Mouse (Mus musculus) kidney, postnatal 0 days (tissue): ENCODE results near the gene Slc25a48. TPM values are rescaled to one million over a fixed set of nuclear protein-coding genes. Genes with fewer than 3 reads are reported as not detected.
A peak's percentile ranks its signal among the peaks of the same experiment; 100 is the strongest.

Experiments
- ATAC-seq: fragments of 200-750 bp; cut with Nextera tagmentation; replicated peaks from 2 replicates; pipeline ENCODE4 v1.8.0; 2017; ENCODE audit warnings: low read depth, moderate number of reproducible peaks, moderate TSS enrichment, moderate library complexity; ENCODE audit not compliant: low FRiP score
- DNase-seq: peaks from one replicate; pipeline ENCODE4 v3.0.0-alpha.2; 2016; ENCODE audit warnings: low spot score
- H3K27ac ChIP-seq: fragments of 300-500 bp; sonication (generic); 2 replicates; pipeline ENCODE4 v1.5.1; 2014; ENCODE audit warnings: mild to moderate bottlenecking
- H3K27me3 ChIP-seq: fragments of 300-500 bp; sonication (generic); 2 replicates; pipeline ENCODE4 v1.6.1; 2014; ENCODE audit warnings: low read length, mixed read lengths; ENCODE audit not compliant: insufficient read depth
- H3K36me3 ChIP-seq: fragments of 300-500 bp; sonication (generic); 2 replicates; pipeline ENCODE4 v1.6.1; 2014; ENCODE audit warnings: low read length, mixed read lengths; ENCODE audit not compliant: insufficient read depth
- H3K4me1 ChIP-seq: fragments of 300-500 bp; sonication (generic); replicated peaks from 2 replicates; pipeline ENCODE4 v1.6.1; 2014; ENCODE audit warnings: antibody characterized with exemption, low read length, mixed read lengths; ENCODE audit not compliant: insufficient read depth
- H3K4me2 ChIP-seq: fragments of 300-500 bp; sonication (generic); 2 replicates; pipeline ENCODE4 v1.6.1; 2014; ENCODE audit warnings: mild to moderate bottlenecking, low read length, moderate library complexity, mixed read lengths
- H3K4me3 ChIP-seq: fragments of 300-500 bp; sonication (generic); replicated peaks from 2 replicates; pipeline ENCODE4 v1.5.1; 2014; ENCODE audit warnings: low read depth, low read length
- H3K9ac ChIP-seq: fragments of 300-500 bp; sonication (generic); 2 replicates; pipeline ENCODE4 v1.6.1; 2014; ENCODE audit warnings: low read depth, low read length
- H3K9me3 ChIP-seq: fragments of 300-500 bp; sonication (generic); replicated peaks from 2 replicates; pipeline ENCODE4 v1.6.1; 2016; ENCODE audit warnings: low read length, inconsistent platforms, mixed read lengths
- CTCF ChIP-seq: IDR thresholded peaks from 2 replicates; pipeline ENCODE4 v1.5.1; 2016; ENCODE audit warnings: antibody characterized with exemption, low read depth, mild to moderate bottlenecking, moderate library complexity
- WGBS: fragments of 180-500 bp; shearing (Covaris S2); extraction: QIAGEN DNeasy Blood & Tissue Kit; methylation state at CpG from one replicate; pipeline ENCODE4 v1.1.7; 2014; 5-methylcytosine and 5-hydroxymethylcytosine counted together
- polyA plus RNA-seq: library from polyadenylated mRNA; unstranded; fragments of >200 nt; fragmentation: Nextera tagmentation; extraction: Ambion mirVana; gene quantifications from 2 replicates; pipeline ENCODE4 v1.2.1, GENCODE M21; 2015

Gene Slc25a48
- polyA plus RNA-seq, 1 experiment from 2014 or later: 0.79 TPM

DNA sequence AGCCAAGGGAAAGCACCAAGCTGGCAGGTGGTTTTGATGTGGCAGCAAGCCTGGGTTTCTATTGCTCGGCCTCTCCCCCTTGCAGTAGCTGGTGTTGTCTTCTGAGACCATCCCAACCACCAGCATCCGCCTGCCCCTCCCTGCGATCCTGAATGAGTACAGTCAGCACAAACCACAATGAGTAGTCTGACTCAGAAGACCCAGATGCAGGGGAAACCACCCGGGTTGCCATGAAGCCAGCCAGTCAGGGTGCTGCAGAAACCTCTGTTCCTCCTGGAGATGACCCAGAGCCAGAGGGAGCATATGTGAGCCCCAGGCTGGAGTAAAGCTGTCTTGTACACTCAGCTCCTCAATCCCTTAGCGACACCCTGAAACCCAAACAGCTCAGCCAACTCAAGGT is 38.6 kb downstream of the Slc25a48 start:
- no peak for DNase-seq
- H3K4me2 ChIP-seq: no peak overlapping the region
- WGBS: 71% methylated on average over 5 of the region's 5 CpGs

GRCm38 (mm10) chr13:56477271-56477670 is 39.1 kb downstream of the Slc25a48 start:
- 20% methylated on average over 6 of the region's 6 CpGs for WGBS
- no peak for TF ChIP-seq CTCF
- H3K9me3 ChIP-seq: no peaks in the 10 kb centered on the region
- no peak overlapping the region for H3K4me3 ChIP-seq
- no peak overlapping the region for H3K4me2 ChIP-seq
- ATAC-seq: no peak
- DNase-seq: no peak
- H3K27me3 ChIP-seq: no peaks in the 10 kb centered on the region
- H3K9ac ChIP-seq: no peak overlapping the region
- no peaks in the 10 kb centered on the region for H3K4me1 ChIP-seq
- no peak overlapping the region for H3K27ac ChIP-seq
- H3K36me3 ChIP-seq: no peaks in the 10 kb centered on the region

More for the DNA sequence above, 38.6 kb downstream of the Slc25a48 start:
- no peaks in the 10 kb centered on the region for H3K9me3 ChIP-seq
- no peak overlapping the region for H3K27ac ChIP-seq
- no peak for ATAC-seq
- H3K27me3 ChIP-seq: no peaks in the 10 kb centered on the region
- H3K4me3 ChIP-seq: no peak overlapping the region
- H3K4me1 ChIP-seq: 0 out of 2 replicates have a peak, but pooled peaks cover under 1% of the 10 kb centered on the region
- no peak overlapping the region for H3K9ac ChIP-seq
- no peaks in the 10 kb centered on the region for H3K36me3 ChIP-seq
- no peak for TF ChIP-seq CTCF

DNA sequence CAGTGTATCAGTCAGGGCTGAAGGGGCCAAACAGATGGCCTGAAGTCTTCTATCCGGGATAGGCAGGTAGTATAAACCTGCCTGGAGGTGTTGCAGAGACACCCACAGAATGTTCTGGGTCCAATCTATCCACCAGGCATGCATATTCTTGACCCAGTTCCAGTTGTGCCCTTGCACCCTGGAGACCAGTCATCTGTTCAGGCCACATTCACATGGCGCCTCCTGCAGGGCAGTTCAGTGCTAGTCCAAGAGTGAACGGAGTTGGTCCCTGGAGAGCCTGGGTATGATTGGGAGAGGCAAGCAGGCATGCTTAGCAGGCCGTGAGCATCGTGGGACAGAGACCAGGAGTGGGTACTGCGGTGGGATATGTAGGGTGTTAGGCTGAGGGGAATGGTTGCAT is 39.9 kb downstream of the Slc25a48 start:
- Histone ChIP-seq H3K27ac (no peak overlapping the region), H3K36me3 (no peaks in the 10 kb centered on the region), H3K9me3 (no peaks in the 10 kb centered on the region), H3K27me3 (no peaks in the 10 kb centered on the region), H3K4me2 (no peak overlapping the region), H3K4me3 (no peak overlapping the region), H3K4me1 (no peaks in the 10 kb centered on the region), H3K9ac (no peak overlapping the region)
- ATAC-seq (no peak), DNase-seq (no peak)
- WGBS: 83% methylated on average over 6 of the region's 6 CpGs
- TF ChIP-seq CTCF: peak; percentile 38; the same call in 1 of the 2 replicates

GRCm38 (mm10) chr13:56482146-56482545 is 44.0 kb downstream of the Slc25a48 start, which contains the start of gene Il9:
Gene Il9 (minus strand): TSS chr13:56482246.
- Histone ChIP-seq H3K9me3 (no peaks in the 10 kb centered on the region), H3K9ac (no peak within 1 kb of the TSS), H3K4me1 (no peaks in the 10 kb centered on the region), H3K27ac (no peak within 1 kb of the TSS), H3K4me2 (no peak within 1 kb of the TSS), H3K4me3 (no peak within 1 kb of the TSS), H3K36me3 (no peaks in the 10 kb centered on the region), H3K27me3 (no peaks in the 10 kb centered on the region)
- WGBS: 75% methylated on average over 3 of the region's 3 CpGs
- DNase-seq (no peak), ATAC-seq (no peak)
- TF ChIP-seq CTCF: no peak

DNA sequence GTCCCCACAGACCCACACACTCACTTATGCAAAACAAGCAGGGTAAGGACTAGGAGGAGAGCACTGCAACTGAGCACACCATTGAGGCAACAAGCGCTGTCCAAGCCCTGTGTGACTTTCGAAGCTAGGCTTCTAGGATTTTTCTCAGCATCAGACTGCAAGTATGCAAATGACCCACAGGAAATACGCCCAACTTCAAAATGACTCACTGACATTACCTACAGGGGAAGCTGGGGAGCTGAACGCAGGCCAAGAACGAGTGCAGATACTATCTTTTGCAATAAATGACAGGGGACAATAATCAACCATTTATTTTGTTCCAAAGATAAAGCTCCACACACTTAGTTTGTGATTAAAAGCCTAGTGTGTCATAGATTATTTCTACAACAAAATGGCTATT is 49.9 kb downstream of the Slc25a48 start:
- no peaks in the 10 kb centered on the region for H3K27me3 ChIP-seq
- no peaks in the 10 kb centered on the region for H3K36me3 ChIP-seq
- no peak overlapping the region for H3K27ac ChIP-seq
- WGBS: 44% methylated on average over 5 of the region's 5 CpGs
- H3K4me3 ChIP-seq: no peak overlapping the region
- DNase-seq: no peak
- TF ChIP-seq CTCF: no peak
- H3K4me2 ChIP-seq: no peak overlapping the region
- H3K9me3 ChIP-seq: no peaks in the 10 kb centered on the region
- H3K9ac ChIP-seq: no peak overlapping the region
- ATAC-seq: no peak
- no peaks in the 10 kb centered on the region for H3K4me1 ChIP-seq

- no peak overlapping the region for H3K4me3 ChIP-seq
- H3K9me3 ChIP-seq: no peaks in the 10 kb centered on the region
- no peak overlapping the region for H3K9ac ChIP-seq
- H3K4me1 ChIP-seq: no peaks in the 10 kb centered on the region
- no peaks in the 10 kb centered on the region for H3K27me3 ChIP-seq
- no peaks in the 10 kb centered on the region for H3K36me3 ChIP-seq
- no peak overlapping the region for H3K4me2 ChIP-seq
- ATAC-seq (no peak), DNase-seq (no peak)
- no peak for TF ChIP-seq CTCF
- H3K27ac ChIP-seq: no peak overlapping the region
- 70% methylated on average over 3 of the region's 3 CpGs for WGBS
These were observed 56.3 kb downstream of the Slc25a48 start for GRCm38 (mm10) chr13:56494440-56494839.

DNA sequence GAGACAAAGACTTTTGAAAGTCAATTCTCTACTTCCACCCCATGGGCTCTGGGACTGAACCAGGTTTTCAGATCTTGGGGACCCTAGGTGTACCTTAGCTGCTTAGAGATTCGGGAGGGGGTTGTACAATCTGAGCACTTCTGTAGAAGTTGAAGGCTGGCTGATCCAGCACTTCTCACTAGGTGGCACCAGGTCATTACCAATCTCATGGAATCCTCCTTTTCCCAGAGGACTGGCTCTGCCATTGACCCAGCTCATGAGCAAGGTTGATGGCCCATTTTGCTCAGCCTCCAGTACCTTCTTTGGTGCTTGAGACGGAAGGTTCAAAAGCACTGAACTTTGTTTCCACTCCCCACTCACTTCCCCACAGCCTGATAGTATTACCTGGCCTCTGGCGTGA is 62.0 kb downstream of the Slc25a48 start:
- peak; percentile 59 for ATAC-seq
- 37% methylated on average over 3 of the region's 3 CpGs for WGBS
- H3K4me2 ChIP-seq: no peak overlapping the region
- H3K4me3 ChIP-seq: no peak overlapping the region
- H3K9me3 ChIP-seq: no peaks in the 10 kb centered on the region
- H3K36me3 ChIP-seq: no peaks in the 10 kb centered on the region
- H3K27ac ChIP-seq: no peak overlapping the region
- no peaks in the 10 kb centered on the region for H3K27me3 ChIP-seq
- peak; percentile 68 for TF ChIP-seq CTCF
- no peak overlapping the region for H3K9ac ChIP-seq
- no peak for DNase-seq
- no peaks in the 10 kb centered on the region for H3K4me1 ChIP-seq
